In the genomic region with DNA sequence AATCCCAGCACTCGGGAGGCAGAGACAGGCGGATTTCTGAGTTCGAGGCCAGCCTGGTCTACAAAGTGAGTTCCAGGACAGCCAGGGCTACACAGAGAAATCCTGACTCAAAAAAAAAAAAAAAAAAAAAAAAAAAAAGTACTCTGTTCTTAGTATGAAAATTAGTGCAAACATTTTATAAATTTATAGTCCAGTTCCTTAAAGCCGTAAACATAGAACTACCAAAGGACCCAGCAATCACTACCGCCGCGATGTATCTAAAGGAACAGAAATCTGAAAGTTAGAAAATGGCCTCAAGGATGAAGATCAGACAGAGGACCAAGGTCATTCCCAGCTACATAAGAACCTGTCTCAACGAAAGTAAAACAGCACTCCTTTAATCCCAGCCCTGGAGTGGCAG, we compare ENCODE assay signal across 8 mouse cellular contexts. TPM values are rescaled to one million over a fixed set of nuclear protein-coding genes. Genes with fewer than 3 reads are reported as not detected.
DNase-seq lines count a peak whose midpoint lies in the region; ATAC-seq lines count a peak whose summit lies in the region.

No protein-coding gene starts in this region.

- no peak for DNase-seq in liver, embryonic 11.5 days (ENCODE audit: low spot score)
- no peak for DNase-seq in liver
- DNase-seq in forebrain, embryonic 10.5 days (ENCODE audit: extremely low spot score, low spot score): no peak
- no peak for DNase-seq in embryo, embryonic 11 days
- no peak for DNase-seq in spleen, postnatal 36 days (ENCODE audit: low spot score in 2 of 2)
- no peak for DNase-seq in left cerebral cortex, postnatal 36 days (ENCODE audit: low spot score in 2 of 2)

- H3K9me3 ChIP-seq in liver, embryonic 11.5 days (ENCODE audit: control insufficient read depth, low read length): peaks cover 3% of the 10 kb centered on the region; the same call in 1 of the 2 replicates
- H3K9me3 ChIP-seq in forebrain, embryonic 10.5 days: peaks cover 31% of the 10 kb centered on the region
- H3K9me3 ChIP-seq in limb, embryonic 12.5 days: peaks cover 21% of the 10 kb centered on the region
- H3K9me3 ChIP-seq in neural tube, embryonic 15.5 days (replicated peaks): peaks cover 13% of the 10 kb centered on the region; the same call in 1 of the 2 replicates

- no peaks in the 10 kb centered on the region for H3K27me3 ChIP-seq in liver, embryonic 11.5 days (replicated peaks; ENCODE audit: control insufficient read depth, insufficient read depth, low read length)
- no peaks in the 10 kb centered on the region for H3K27me3 ChIP-seq in forebrain, embryonic 10.5 days (ENCODE audit: poor library complexity, severe bottlenecking)
- H3K27me3 ChIP-seq in limb, embryonic 12.5 days: no peaks in the 10 kb centered on the region
- no peaks in the 10 kb centered on the region for H3K27me3 ChIP-seq in neural tube, embryonic 15.5 days (replicated peaks)

- no peak for ATAC-seq in liver, embryonic 11.5 days (replicated peaks; ENCODE audit: low FRiP score)
- no peak for ATAC-seq in limb, embryonic 12.5 days (ENCODE audit: insufficient number of reproducible peaks, insufficient read depth, low FRiP score, low TSS enrichment, low read depth)
- no peak for ATAC-seq in neural tube, embryonic 15.5 days (ENCODE audit: low FRiP score)

- WGBS in liver, embryonic 11.5 days: 76% methylated on average over 8 of the region's 8 CpGs
- WGBS in forebrain, embryonic 10.5 days: 83% methylated on average over 8 of the region's 8 CpGs
- 81% methylated on average over 8 of the region's 8 CpGs for WGBS in limb, embryonic 12.5 days
- WGBS in neural tube, embryonic 15.5 days: 84% methylated on average over 8 of the region's 8 CpGs

- H3K4me2 ChIP-seq in liver, embryonic 11.5 days: peak overlapping the region; percentile 85
- H3K4me2 ChIP-seq in limb, embryonic 12.5 days: peak overlapping the region; percentile 67
- peak overlapping the region; percentile 86 for H3K4me2 ChIP-seq in neural tube, embryonic 15.5 days

- peak overlapping the region; percentile 82 for H3K9ac ChIP-seq in liver, embryonic 11.5 days (ENCODE audit: low read depth, low read length)
- peak overlapping the region; percentile 89 for H3K9ac ChIP-seq in limb, embryonic 12.5 days (replicated peaks)
- 0 out of 2 replicates have a peak overlapping the region, but pooled peaks have one; percentile 72 for H3K9ac ChIP-seq in neural tube, embryonic 15.5 days (replicated peaks)

- peaks cover 19% of the 10 kb centered on the region for H3K36me3 ChIP-seq in liver, embryonic 11.5 days (ENCODE audit: control insufficient read depth, insufficient read depth, low read length)
- H3K36me3 ChIP-seq in forebrain, embryonic 10.5 days (replicated peaks): peaks cover 48% of the 10 kb centered on the region
- peaks cover 40% of the 10 kb centered on the region for H3K36me3 ChIP-seq in limb, embryonic 12.5 days
- H3K36me3 ChIP-seq in neural tube, embryonic 15.5 days: peaks cover 25% of the 10 kb centered on the region

- intact Hi-C loops in left cerebral cortex, postnatal 36 days (cut with DNase I): no loop called here

- H3K4me3 ChIP-seq in liver, embryonic 11.5 days (ENCODE audit: low read depth, low read length): peak overlapping the region; percentile 87
- H3K4me3 ChIP-seq in forebrain, embryonic 10.5 days: peak overlapping the region; percentile 83
- H3K4me3 ChIP-seq in limb, embryonic 12.5 days (replicated peaks): peak overlapping the region; percentile 77
- peak overlapping the region; percentile 64 for H3K4me3 ChIP-seq in neural tube, embryonic 15.5 days (replicated peaks)

- no peaks in the 10 kb centered on the region for H3K4me1 ChIP-seq in liver, embryonic 11.5 days (replicated peaks; ENCODE audit: control insufficient read depth, insufficient read depth, low read length)
- H3K4me1 ChIP-seq in forebrain, embryonic 10.5 days: peaks cover 12% of the 10 kb centered on the region
- H3K4me1 ChIP-seq in limb, embryonic 12.5 days (replicated peaks): no peaks in the 10 kb centered on the region
- H3K4me1 ChIP-seq in neural tube, embryonic 15.5 days: peaks cover 6% of the 10 kb centered on the region; the same call in 1 of the 2 replicates

- no peak overlapping the region for H3K27ac ChIP-seq in liver, embryonic 11.5 days (ENCODE audit: low read depth, low read length)
- H3K27ac ChIP-seq in forebrain, embryonic 10.5 days: peak overlapping the region; percentile 90
- H3K27ac ChIP-seq in limb, embryonic 12.5 days: no peak overlapping the region
- H3K27ac ChIP-seq in neural tube, embryonic 15.5 days (replicated peaks): no peak overlapping the region

RNA-seq across cellular contexts. Expression of gene Zfp599, which starts 0.9 kb away (rescaled TPM):
- 4.8 and 5.0 TPM in 2 replicates for polyA plus RNA-seq in liver, embryonic 11.5 days (2014; fragmentation: Nextera tagmentation; extraction: Ambion mirVana)
- 8.0 and 9.3 TPM in 2 replicates for polyA plus RNA-seq in forebrain, embryonic 10.5 days (2016; fragmentation: Nextera tagmentation; extraction: Ambion mirVana)
- 10.2 and 11.5 TPM in 2 replicates for polyA plus RNA-seq in limb, embryonic 12.5 days (2016; fragmentation: Nextera tagmentation; extraction: Ambion mirVana)
- 6.8 and 7.6 TPM in 2 replicates for polyA plus RNA-seq in neural tube, embryonic 15.5 days (2015; fragmentation: Nextera tagmentation; extraction: Ambion mirVana)
- 1 to 10 TPM; 4.3 to 4.4 TPM for total RNA-seq in left cerebral cortex, postnatal 36 days (2021)

RNA-seq across cellular contexts. Expression of gene Zfp809, which starts 33.3 kb away (rescaled TPM):
- polyA plus RNA-seq in liver, embryonic 11.5 days (2014; fragmentation: Nextera tagmentation; extraction: Ambion mirVana): 16.9 and 19.7 TPM in 2 replicates
- polyA plus RNA-seq in forebrain, embryonic 10.5 days (2016; fragmentation: Nextera tagmentation; extraction: Ambion mirVana): 11.6 and 12.1 TPM in 2 replicates
- polyA plus RNA-seq in limb, embryonic 12.5 days (2016; fragmentation: Nextera tagmentation; extraction: Ambion mirVana): 12.0 and 13.6 TPM in 2 replicates
- polyA plus RNA-seq in neural tube, embryonic 15.5 days (2015; fragmentation: Nextera tagmentation; extraction: Ambion mirVana): 8.8 and 14.0 TPM in 2 replicates
- 10 to 100 TPM; 19.1 to 23.6 TPM for total RNA-seq in left cerebral cortex, postnatal 36 days (2021)

RNA-seq across cellular contexts. Expression of gene Zfp810, which starts 48.7 kb away (rescaled TPM):
- 9.7 and 12.1 TPM in 2 replicates for polyA plus RNA-seq in liver, embryonic 11.5 days (2014; fragmentation: Nextera tagmentation; extraction: Ambion mirVana)
- 22.9 and 23.5 TPM in 2 replicates for polyA plus RNA-seq in forebrain, embryonic 10.5 days (2016; fragmentation: Nextera tagmentation; extraction: Ambion mirVana)
- polyA plus RNA-seq in limb, embryonic 12.5 days (2016; fragmentation: Nextera tagmentation; extraction: Ambion mirVana): 36.6 and 36.9 TPM in 2 replicates
- polyA plus RNA-seq in neural tube, embryonic 15.5 days (2015; fragmentation: Nextera tagmentation; extraction: Ambion mirVana): 27.0 and 28.8 TPM in 2 replicates
- total RNA-seq in left cerebral cortex, postnatal 36 days (2021): 10 to 100 TPM; 16.5 to 20.4 TPM
